Mouse (Mus musculus): ENCODE results near the gene Plet1.

Gene Plet1

GRCm38 (mm10) chr9:50496151-50496505 is 1.8 kb downstream of the Plet1 start:
- no peak for DNase-seq

DNA sequence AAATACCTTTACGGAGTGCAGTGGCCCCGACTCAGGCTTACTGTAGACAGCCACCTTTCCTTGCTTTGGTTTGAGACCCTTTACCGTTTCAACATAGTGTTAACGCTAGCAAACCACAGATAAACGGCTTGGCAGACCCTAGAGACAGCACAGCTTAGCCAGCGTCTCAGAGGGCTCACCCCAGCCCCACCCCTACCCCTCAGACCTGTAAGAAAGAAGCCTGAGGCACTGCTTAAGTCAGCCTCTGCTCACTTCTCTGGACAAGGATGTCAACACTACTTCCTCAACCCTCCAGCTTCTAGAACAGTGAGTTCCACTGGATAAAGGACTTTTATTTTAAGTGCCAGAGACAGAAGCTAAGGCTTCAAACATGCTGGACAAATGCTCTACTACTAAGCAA is 2.2 kb downstream of the Plet1 start:
- no peak for DNase-seq

DNA sequence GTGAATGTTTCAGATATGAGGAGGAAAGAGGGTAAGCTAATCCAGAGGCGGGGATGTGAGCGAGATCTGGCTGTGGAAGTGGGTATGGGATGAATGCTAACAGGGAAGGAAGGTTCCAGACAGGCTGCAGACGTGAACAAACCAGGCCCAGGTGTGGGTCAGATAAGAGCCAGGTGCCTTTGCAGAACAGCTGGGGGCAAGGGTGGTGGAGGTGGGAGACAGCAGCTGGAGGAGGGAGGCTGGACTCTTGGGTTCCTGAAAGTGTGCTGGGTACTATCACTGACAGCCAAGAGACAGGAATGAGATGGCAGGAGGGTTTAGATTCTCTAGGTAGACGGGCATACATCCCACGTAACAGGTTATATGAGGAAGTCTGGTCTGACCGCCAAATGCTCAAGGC is 2.8 kb downstream of the Plet1 start:
- no peak for DNase-seq

DNA sequence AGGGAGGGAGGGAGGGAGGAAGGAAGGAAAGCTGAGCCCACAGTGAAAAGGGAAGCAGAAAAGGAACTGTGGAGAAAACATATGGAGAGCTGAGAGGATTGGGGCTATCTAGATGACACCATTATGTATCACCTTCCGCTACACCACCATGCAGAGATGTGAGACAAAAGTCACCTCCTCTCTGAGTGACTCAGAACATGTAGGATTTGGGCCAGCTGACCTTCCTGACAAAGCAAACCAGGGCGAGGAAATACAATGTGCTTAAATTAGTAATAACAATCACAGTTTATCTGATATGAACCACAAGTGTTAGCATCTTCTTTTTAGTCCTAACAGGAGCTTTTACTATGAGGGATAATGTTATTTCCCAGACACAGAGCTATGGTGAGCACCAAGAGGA is 3.2 kb downstream of the Plet1 start:
- DNase-seq: no peak

- no peak for DNase-seq
Observed at GRCm38 (mm10) chr9:50498815-50499214, 4.5 kb downstream of the Plet1 start.

- no peak for DNase-seq
Observed at GRCm38 (mm10) chr9:50499781-50500180, 5.5 kb downstream of the Plet1 start.

DNA sequence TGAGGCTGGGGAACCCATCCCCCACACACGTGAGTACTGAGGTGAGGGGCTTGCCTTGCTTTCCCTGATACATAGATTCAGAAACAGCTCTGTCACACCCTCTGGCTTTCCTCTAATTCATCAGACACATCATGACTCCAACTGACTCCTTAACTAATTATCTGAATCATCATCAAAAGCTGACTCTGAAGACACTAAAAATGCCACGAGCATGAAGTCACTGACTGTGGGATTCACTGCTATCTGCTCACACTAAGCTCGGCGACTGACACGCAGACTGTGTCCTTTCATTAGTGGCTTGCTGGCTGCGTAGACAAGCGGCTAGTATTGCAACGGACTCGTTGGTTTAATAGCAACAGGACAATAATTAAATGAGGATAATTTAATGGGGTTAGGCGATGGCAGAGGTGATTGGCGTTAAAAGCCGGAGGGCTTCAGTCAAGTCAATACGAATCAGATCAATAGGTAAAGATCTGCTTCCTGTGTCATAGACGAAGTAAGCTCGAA is 6.2 kb downstream of the Plet1 start:
- DNase-seq: no peak

GRCm38 (mm10) chr9:50500974-50501501 is 6.7 kb downstream of the Plet1 start:
- no peak for DNase-seq

GRCm38 (mm10) chr9:50502949-50503348 is 8.6 kb downstream of the Plet1 start:
- DNase-seq: no peak

- DNase-seq: no peak
Observed at GRCm38 (mm10) chr9:50505405-50505804, 11.1 kb downstream of the Plet1 start.

DNA sequence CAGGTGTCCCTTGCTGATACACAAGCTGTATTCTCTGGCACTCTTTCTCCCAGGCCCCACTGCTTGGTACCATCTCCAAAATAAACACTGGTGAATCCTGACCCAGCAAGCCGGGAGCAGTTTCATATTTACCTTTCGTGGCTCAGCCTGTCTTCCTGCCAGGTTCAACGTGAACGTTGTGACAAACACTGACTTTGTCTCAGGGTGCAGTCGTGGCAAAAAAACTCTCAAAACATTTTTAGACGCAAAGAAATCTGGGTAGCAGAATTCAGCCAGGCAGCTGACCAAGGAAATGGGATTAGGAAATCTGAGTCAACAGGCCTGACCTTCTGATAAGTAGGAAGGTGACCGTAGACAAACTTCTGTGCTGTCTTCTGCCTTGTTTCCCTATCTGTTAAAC is 13.2 kb downstream of the Plet1 start:
- no peak for DNase-seq

GRCm38 (mm10) chr9:50515462-50515861 is 21.1 kb downstream of the Plet1 start:
- no peak for DNase-seq

- no peak for DNase-seq
Observed at GRCm38 (mm10) chr9:50518781-50519180, 24.5 kb downstream of the Plet1 start.

DNA sequence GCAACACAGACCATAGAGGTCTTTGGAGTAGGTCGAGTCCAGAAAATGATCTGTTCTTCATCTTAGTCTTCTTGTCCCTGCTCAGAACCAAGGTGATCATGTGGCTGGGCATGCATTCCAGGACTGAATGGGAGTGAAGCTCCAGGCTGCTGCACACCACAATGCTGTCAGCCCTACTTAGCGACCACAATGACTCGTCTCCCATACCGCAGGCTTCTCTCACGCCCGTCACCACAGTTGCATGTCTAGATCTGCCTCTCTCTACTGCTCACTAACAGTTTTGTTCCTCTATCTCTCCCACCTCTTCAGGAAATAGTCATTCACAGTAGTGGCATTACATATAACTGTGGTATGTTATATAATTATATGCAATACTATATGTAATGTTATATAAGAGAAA is 26.4 kb downstream of the Plet1 start:
- no peak for DNase-seq

DNA sequence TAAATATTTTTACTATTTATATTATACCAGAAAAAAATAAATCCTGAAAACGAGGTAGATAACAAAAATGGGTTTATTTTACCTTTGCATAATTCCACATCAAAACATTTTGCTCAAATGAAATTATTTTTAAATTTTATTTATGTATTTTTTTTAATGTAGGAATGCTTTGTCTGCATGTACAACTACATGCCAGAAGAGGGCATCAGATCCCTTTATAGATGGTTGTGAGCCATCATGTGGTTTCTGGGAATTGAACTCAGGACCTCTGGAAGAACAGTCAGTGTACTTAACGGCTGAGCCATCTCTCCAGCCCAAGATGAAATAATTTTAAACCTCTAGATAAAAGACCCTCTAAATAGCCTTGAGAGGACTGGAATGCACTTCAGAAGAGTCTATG is 27.2 kb downstream of the Plet1 start:
- no peak for DNase-seq

- DNase-seq: no peak
Observed at GRCm38 (mm10) chr9:50522574-50522973, 28.2 kb downstream of the Plet1 start.

- DNase-seq: no peak
Observed at GRCm38 (mm10) chr9:50524936-50525335, 30.6 kb downstream of the Plet1 start.

- DNase-seq: no peak
Observed at GRCm38 (mm10) chr9:50525585-50525984, 31.3 kb downstream of the Plet1 start.

GRCm38 (mm10) chr9:50527860-50528259 is 33.5 kb downstream of the Plet1 start:
- DNase-seq: no peak

- peak; percentile 96 for DNase-seq
Observed at GRCm38 (mm10) chr9:50528293-50528892, 34.1 kb downstream of the Plet1 start, which contains the start of gene Pts. Pts (minus strand) TSS chr9:50528724.

DNA sequence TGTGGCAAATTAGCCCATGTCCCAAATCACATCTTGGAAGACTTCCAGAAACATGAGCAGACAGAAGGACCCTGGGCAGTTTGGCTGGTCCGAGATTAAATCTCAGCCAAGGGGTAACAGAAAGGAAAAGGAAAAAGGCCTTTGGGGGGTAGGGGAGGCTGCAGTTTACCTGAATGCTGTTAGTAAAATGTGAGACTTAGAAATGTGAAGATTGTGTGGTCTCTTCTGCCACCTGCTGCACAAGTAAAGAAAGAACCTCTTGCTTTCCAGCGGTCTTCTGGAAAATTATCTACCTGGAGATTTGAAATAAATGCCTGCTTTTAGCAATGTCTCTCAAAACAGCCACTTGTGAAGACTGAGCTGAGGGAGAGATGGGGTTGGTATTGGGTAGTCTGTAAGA is 36.6 kb downstream of the Plet1 start:
- DNase-seq: no peak

- no peak for DNase-seq
Observed at GRCm38 (mm10) chr9:50533328-50533727, 39.0 kb downstream of the Plet1 start.

GRCm38 (mm10) chr9:50533791-50534190 is 39.5 kb downstream of the Plet1 start:
- no peak for DNase-seq

- no peak for DNase-seq
Observed at GRCm38 (mm10) chr9:50535930-50536329, 41.6 kb downstream of the Plet1 start.

GRCm38 (mm10) chr9:50536603-50537135 is 42.3 kb downstream of the Plet1 start:
- DNase-seq: no peak
